Mouse (Mus musculus) limb, embryonic 10.5 days (tissue): ENCODE data around the gene Rab3ip. TPM values are rescaled to one million over a fixed set of nuclear protein-coding genes. Genes with fewer than 3 reads are reported as not detected.

Experiments
- DNase-seq: peaks from one replicate; pipeline ENCODE4 v3.0.0-alpha.2; 2017; ENCODE audit warnings: low spot score
- H3K27ac ChIP-seq: fragments of 300-500 bp; sonication (generic); 2 replicates; pipeline ENCODE4 v1.5.1; 2016; ENCODE audit warnings: mild to moderate bottlenecking
- H3K27me3 ChIP-seq: fragments of 300-500 bp; sonication (generic); 2 replicates; pipeline ENCODE4 v1.6.1; 2016; ENCODE audit warnings: low read depth, mild to moderate bottlenecking; ENCODE audit not compliant: poor library complexity, severe bottlenecking
- H3K36me3 ChIP-seq: fragments of 300-500 bp; sonication (generic); 2 replicates; pipeline ENCODE4 v1.6.1; 2016; ENCODE audit warnings: mild to moderate bottlenecking, moderate library complexity
- H3K4me1 ChIP-seq: fragments of 300-500 bp; sonication (generic); 2 replicates; pipeline ENCODE4 v1.6.1; 2016
- H3K4me3 ChIP-seq: fragments of 300-500 bp; sonication (generic); 2 replicates; pipeline ENCODE4 v1.5.1; 2016; ENCODE audit warnings: mild to moderate bottlenecking, moderate library complexity
- H3K9me3 ChIP-seq: fragments of 300-500 bp; sonication (generic); replicated peaks from 2 replicates; pipeline ENCODE4 v1.6.1; 2016; ENCODE audit warnings: mild to moderate bottlenecking
- WGBS: fragments of 180-500 bp; shearing (Covaris S2); methylation state at CpG from one replicate; pipeline ENCODE4 v1.1.7; 2016; 5-methylcytosine and 5-hydroxymethylcytosine counted together
- polyA plus RNA-seq: library from polyadenylated mRNA; unstranded; fragments of >200 nt; fragmentation: Nextera tagmentation; extraction: Ambion mirVana; gene quantifications from 2 replicates; pipeline ENCODE4 v1.2.1, GENCODE M21; 2016

The Rab3ip gene
- polyA plus RNA-seq, 1 experiment from 2014 or later = 40.0 TPM

- DNase-seq = no peak
- H3K4me1 ChIP-seq = peaks cover 4% of the 10 kb centered on the region; the same call in 1 of the 2 replicates
- H3K27ac ChIP-seq = no peak overlapping the region
- no peak overlapping the region for H3K4me3 ChIP-seq
- no peaks in the 10 kb centered on the region for H3K9me3 ChIP-seq
- WGBS = 85% methylated on average over 2 of the region's 2 CpGs
- H3K36me3 ChIP-seq = no peaks in the 10 kb centered on the region
- no peaks in the 10 kb centered on the region for H3K27me3 ChIP-seq
These were observed 27.3 kb upstream of the Rab3ip start for GRCm38 (mm10) chr10:116977858-116978257.

- WGBS = 48% methylated on average over 4 of the region's 4 CpGs
- Histone ChIP-seq H3K27ac (no peak overlapping the region), H3K4me3 (no peak overlapping the region), H3K4me1 (peaks cover 4% of the 10 kb centered on the region; the same call in 1 of the 2 replicates), H3K27me3 (no peaks in the 10 kb centered on the region), H3K36me3 (no peaks in the 10 kb centered on the region), H3K9me3 (no peaks in the 10 kb centered on the region)
- DNase-seq = no peak
These were observed 26.9 kb upstream of the Rab3ip start for GRCm38 (mm10) chr10:116977455-116977854.

GRCm38 (mm10) chr10:116972509-116972908, 21.9 kb upstream of the Rab3ip start, which contains the start of gene Gm10271:
Gene Gm10271, minus strand, starts transcription at chr10:116972609.
- Histone ChIP-seq H3K4me3 (no peak within 1 kb of the TSS), H3K27me3 (no peaks in the 10 kb centered on the region), H3K27ac (no peak within 1 kb of the TSS), H3K36me3 (no peaks in the 10 kb centered on the region), H3K9me3 (no peaks in the 10 kb centered on the region), H3K4me1 (peaks cover 4% of the 10 kb centered on the region; the same call in 1 of the 2 replicates)
- DNase-seq = no peak
- 96% methylated on average over 6 of the region's 6 CpGs for WGBS

- no peak for DNase-seq
- Histone ChIP-seq H3K27me3 (no peaks in the 10 kb centered on the region), H3K4me3 (no peak overlapping the region), H3K4me1 (peaks cover 18% of the 10 kb centered on the region), H3K36me3 (no peaks in the 10 kb centered on the region), H3K27ac (no peak overlapping the region), H3K9me3 (no peaks in the 10 kb centered on the region)
- 90% methylated on average over 4 of the region's 4 CpGs for WGBS
These were observed 18.2 kb upstream of the Rab3ip start for GRCm38 (mm10) chr10:116968741-116969140.

GRCm38 (mm10) chr10:116966065-116966464, 15.5 kb upstream of the Rab3ip start:
- Histone ChIP-seq H3K36me3 (no peaks in the 10 kb centered on the region), H3K4me3 (no peak overlapping the region), H3K27me3 (no peaks in the 10 kb centered on the region), H3K9me3 (no peaks in the 10 kb centered on the region), H3K27ac (0 out of 2 replicates have a peak overlapping the region, but pooled peaks have one; percentile 50), H3K4me1 (peaks cover 25% of the 10 kb centered on the region)
- WGBS = 74% methylated on average over 6 of the region's 6 CpGs
- no peak for DNase-seq

GRCm38 (mm10) chr10:116965297-116965696, 14.7 kb upstream of the Rab3ip start:
- Histone ChIP-seq H3K27me3 (no peaks in the 10 kb centered on the region), H3K36me3 (no peaks in the 10 kb centered on the region), H3K4me3 (no peak overlapping the region), H3K4me1 (peaks cover 25% of the 10 kb centered on the region), H3K9me3 (no peaks in the 10 kb centered on the region), H3K27ac (peak overlapping the region; percentile 50; the same call in 1 of the 2 replicates)
- DNase-seq = peak; percentile 58
- 48% methylated on average over 5 of the region's 5 CpGs for WGBS

- peaks cover 25% of the 10 kb centered on the region for H3K4me1 ChIP-seq
- WGBS = 78% methylated on average over 4 of the region's 4 CpGs
- DNase-seq = no peak
- 0 out of 2 replicates have a peak overlapping the region, but pooled peaks have one; percentile 14 for H3K27ac ChIP-seq
- no peaks in the 10 kb centered on the region for H3K27me3 ChIP-seq
- H3K9me3 ChIP-seq = no peaks in the 10 kb centered on the region
- no peaks in the 10 kb centered on the region for H3K36me3 ChIP-seq
- no peak overlapping the region for H3K4me3 ChIP-seq
These were observed 14.0 kb upstream of the Rab3ip start for GRCm38 (mm10) chr10:116964571-116964970.

- Histone ChIP-seq H3K27ac (no peak overlapping the region), H3K4me3 (no peak overlapping the region)
These were observed 13.5 kb upstream of the Rab3ip start for GRCm38 (mm10) chr10:116964084-116964483.

GRCm38 (mm10) chr10:116962803-116963202, 12.2 kb upstream of the Rab3ip start:
- no peak for DNase-seq
- H3K27ac ChIP-seq = 0 out of 2 replicates have a peak overlapping the region, but pooled peaks have one; percentile 26
- no peak overlapping the region for H3K4me3 ChIP-seq
- H3K27me3 ChIP-seq = no peaks in the 10 kb centered on the region
- H3K4me1 ChIP-seq = peaks cover 25% of the 10 kb centered on the region
- H3K9me3 ChIP-seq = no peaks in the 10 kb centered on the region
- H3K36me3 ChIP-seq = no peaks in the 10 kb centered on the region
- WGBS = 59% methylated on average over 17 of the region's 17 CpGs

More at GRCm38 (mm10) chr10:116964084-116964483, 13.5 kb upstream of the Rab3ip start:
- DNase-seq = no peak
- no peaks in the 10 kb centered on the region for H3K27me3 ChIP-seq
- WGBS = 82% methylated on average over 11 of the region's 11 CpGs
- no peaks in the 10 kb centered on the region for H3K36me3 ChIP-seq
- H3K9me3 ChIP-seq = no peaks in the 10 kb centered on the region
- H3K4me1 ChIP-seq = peaks cover 25% of the 10 kb centered on the region

- Histone ChIP-seq H3K27ac (no peak overlapping the region), H3K36me3 (no peaks in the 10 kb centered on the region), H3K4me3 (no peak overlapping the region), H3K27me3 (no peaks in the 10 kb centered on the region), H3K4me1 (peaks cover 25% of the 10 kb centered on the region), H3K9me3 (no peaks in the 10 kb centered on the region)
- 82% methylated on average over 14 of the region's 14 CpGs for WGBS
- DNase-seq = no peak
These were observed 11.6 kb upstream of the Rab3ip start for GRCm38 (mm10) chr10:116962152-116962551.

GRCm38 (mm10) chr10:116957867-116958551, 7.4 kb upstream of the Rab3ip start:
- no peaks in the 10 kb centered on the region for H3K9me3 ChIP-seq
- no peak for DNase-seq
- WGBS = 60% methylated on average over 5 of the region's 5 CpGs
- H3K27ac ChIP-seq = no peak overlapping the region
- no peaks in the 10 kb centered on the region for H3K36me3 ChIP-seq
- H3K27me3 ChIP-seq = no peaks in the 10 kb centered on the region
- H3K4me1 ChIP-seq = 0 out of 2 replicates have a peak, but pooled peaks cover 5% of the 10 kb centered on the region
- no peak overlapping the region for H3K4me3 ChIP-seq

- WGBS = 91% methylated on average over 11 of the region's 11 CpGs
- no peak for DNase-seq
- H3K9me3 ChIP-seq = no peaks in the 10 kb centered on the region
These were observed 6.1 kb upstream of the Rab3ip start for GRCm38 (mm10) chr10:116956483-116957158.

GRCm38 (mm10) chr10:116955191-116955590, 4.6 kb upstream of the Rab3ip start:
- Histone ChIP-seq H3K27ac (no peak overlapping the region), H3K4me3 (no peak overlapping the region), H3K4me1 (peaks cover 10% of the 10 kb centered on the region), H3K9me3 (no peaks in the 10 kb centered on the region), H3K36me3 (peaks cover 3% of the 10 kb centered on the region; the same call in 1 of the 2 replicates), H3K27me3 (no peaks in the 10 kb centered on the region)
- WGBS = 95% methylated on average over 6 of the region's 6 CpGs
- no peak for DNase-seq

More at GRCm38 (mm10) chr10:116956483-116957158, 6.1 kb upstream of the Rab3ip start:
- Histone ChIP-seq H3K27me3 (no peaks in the 10 kb centered on the region), H3K27ac (no peak overlapping the region), H3K36me3 (peaks cover 3% of the 10 kb centered on the region; the same call in 1 of the 2 replicates), H3K4me3 (no peak overlapping the region), H3K4me1 (no peaks in the 10 kb centered on the region)
